Mouse (Mus musculus) lung, adult 10 weeks (tissue): Measurements from ENCODE around the gene Zdhhc1. TPM values are rescaled to one million over a fixed set of nuclear protein-coding genes. Genes with fewer than 3 reads are reported as not detected.

Experiments
- polyA plus RNA-seq: library from polyadenylated mRNA; stranded (reverse); fragments of 350-450 nt; fragmentation: Illumina TruSeq; extraction: RNeasy Lipid Tissue Mini Kit (QIAGEN cat#74804); gene quantifications from one replicate; pipeline ENCODE4 v1.2.3, GENCODE M21; 2014; ENCODE audit warnings: low read depth, low replicate concordance; ENCODE audit not compliant: insufficient read depth

The Zdhhc1 gene
- polyA plus RNA-seq: 33.8 TPM

DNA sequence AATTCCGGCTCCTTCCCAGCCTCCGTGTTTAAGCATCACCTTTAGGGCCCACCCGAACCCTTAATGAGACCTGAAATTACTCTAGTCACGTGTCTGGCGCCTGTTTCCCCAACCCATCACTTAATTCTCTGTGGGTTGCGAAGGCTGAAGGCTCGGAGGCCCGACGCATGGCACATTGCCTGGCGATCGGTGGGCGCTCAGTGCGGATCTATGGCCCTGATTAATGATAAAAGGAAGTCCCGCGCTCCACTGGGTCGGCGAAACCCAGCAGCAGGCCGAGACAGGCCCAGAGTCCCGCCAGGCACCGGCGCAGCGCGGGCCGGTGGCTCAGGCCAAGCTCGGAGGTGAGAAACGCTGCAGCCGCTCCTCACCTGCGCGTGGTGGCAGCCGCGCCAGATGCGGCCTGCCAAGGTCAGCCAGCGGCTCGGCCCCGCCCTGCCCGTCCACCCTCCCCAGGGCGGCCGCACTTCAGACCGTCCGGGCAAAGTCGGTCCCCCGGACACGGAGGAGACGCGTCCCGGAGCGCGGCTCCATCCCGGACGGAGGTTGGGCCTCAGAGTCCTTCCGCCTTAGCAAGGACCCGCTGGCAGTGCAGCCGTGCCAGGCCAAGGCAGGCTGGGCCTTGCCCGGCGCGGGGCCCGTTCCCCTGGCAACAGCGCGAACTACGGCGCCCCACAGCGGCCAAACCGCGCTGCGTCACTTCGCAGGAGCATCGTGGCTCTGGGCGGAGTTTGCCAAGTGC, at the start of gene Zdhhc1:
TSS of gene Zdhhc1 (minus strand) at position 464 of the 742 bp plus-strand sequence.

DNA sequence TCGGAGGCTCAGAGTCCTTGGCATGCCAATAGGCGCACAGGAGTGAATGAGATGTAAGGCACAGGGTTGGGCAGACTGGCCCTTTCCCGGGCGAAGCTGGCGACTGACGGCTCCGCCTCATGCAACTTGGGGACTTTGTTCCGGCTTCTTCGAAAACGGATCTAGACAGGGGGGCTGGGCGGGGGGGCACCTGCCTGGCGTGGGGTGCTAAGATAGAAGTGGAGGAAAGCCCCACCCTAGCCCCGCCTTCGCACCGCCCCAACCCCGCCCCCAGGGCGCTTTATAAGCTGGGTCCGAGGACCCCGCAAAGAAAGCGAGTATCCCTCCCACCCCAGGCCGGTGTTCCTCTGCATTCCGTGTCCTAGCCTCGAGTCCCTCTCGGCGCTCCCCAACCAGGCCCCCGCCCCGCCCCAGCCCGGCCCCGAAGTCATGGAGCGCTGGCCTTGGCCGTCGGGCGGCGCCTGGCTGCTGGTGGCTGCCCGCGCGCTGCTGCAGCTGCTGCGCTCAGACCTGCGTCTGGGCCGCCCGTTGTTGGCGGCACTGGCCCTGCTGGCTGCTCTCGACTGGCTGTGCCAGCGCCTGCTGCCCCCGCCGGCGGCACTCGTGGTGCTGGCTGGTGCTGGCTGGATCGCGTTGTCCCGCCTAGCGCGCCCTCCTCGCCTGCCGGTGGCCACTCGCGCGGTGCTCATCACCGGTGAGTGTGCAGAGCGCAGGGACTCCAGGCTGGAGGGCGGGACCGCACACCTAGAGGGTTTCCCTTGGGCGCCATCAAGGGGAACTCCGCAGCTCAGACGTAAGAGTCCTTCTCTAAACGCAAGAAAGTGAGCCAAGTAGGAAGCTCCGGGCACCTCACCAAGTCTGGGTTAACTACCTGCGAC, 22.0 kb upstream of the Zdhhc1 start, which contains the start of gene Hsd11b2:
TSS of gene Hsd11b2 (plus strand) at position 320 of the 878 bp plus-strand sequence.

DNA sequence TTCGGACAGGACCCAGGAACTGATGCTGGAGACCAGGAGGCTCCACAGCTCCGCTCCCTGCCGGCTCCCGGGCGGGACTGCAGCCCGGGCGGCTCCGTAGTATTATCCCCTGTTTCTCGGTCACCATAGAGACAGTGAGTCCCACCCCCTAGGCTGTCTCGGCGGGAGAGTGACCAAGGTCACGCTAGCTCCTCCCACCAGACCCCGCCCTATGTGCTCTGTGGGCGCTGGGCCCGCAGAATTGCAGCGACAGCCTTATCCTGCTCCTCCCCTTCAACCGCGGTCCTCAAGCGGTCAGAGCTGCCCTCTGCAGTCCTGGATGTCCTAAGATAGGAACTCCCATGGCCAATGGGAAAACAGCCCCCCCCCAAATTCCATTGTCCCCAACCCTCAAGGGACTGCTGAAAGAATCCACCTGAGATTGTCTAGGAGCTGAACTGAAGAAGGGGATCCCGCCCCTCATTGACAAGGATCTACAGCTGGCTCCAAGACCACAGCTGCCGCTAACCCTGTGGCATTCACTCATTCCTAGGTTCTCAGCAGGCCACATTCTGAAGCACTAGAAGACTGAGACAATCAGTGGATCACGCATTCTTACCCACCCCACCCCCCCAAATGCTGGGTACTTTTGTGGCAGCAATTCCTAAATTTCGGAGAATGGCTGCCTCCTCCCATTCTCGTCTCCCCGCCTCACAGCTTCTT, 25.2 kb downstream of the Zdhhc1 start, which contains the start of gene Tppp3:
TSS of gene Tppp3 (minus strand) at position 213 of the 702 bp plus-strand sequence.

Other genes with a start within 250 kb of the Zdhhc1 start
- 8.7 TPM for gene B3gnt9, start 241.7 kb downstream of the Zdhhc1 start, polyA plus RNA-seq
- 16.5 TPM for gene Tradd, start 232.3 kb downstream of the Zdhhc1 start, polyA plus RNA-seq
- gene Fbxl8, start 232.3 kb downstream of the Zdhhc1 start, polyA plus RNA-seq: 4.6 TPM
- gene Hsf4, start 227.1 kb downstream of the Zdhhc1 start, polyA plus RNA-seq: 7.8 TPM
- 8.8 TPM for gene Nol3, start 220.8 kb downstream of the Zdhhc1 start, polyA plus RNA-seq
- 1.3 TPM for gene 4931428F04Rik, start 207.0 kb downstream of the Zdhhc1 start, polyA plus RNA-seq
- gene Exoc3l, start 200.8 kb downstream of the Zdhhc1 start, polyA plus RNA-seq: 11.1 TPM
- 36.6 TPM for gene E2f4, start 199.2 kb downstream of the Zdhhc1 start, polyA plus RNA-seq
- 14.7 TPM for gene Elmo3, start 191.3 kb downstream of the Zdhhc1 start, polyA plus RNA-seq
- 1.3 TPM for gene Lrrc29, start 170.6 kb downstream of the Zdhhc1 start, polyA plus RNA-seq
- 113 TPM for gene Tmem208, start 170.5 kb downstream of the Zdhhc1 start, polyA plus RNA-seq
- 28.9 TPM for gene Fhod1, start 148.9 kb downstream of the Zdhhc1 start, polyA plus RNA-seq
- gene Slc9a5, start 148.1 kb downstream of the Zdhhc1 start, polyA plus RNA-seq: 1.9 TPM
- gene Plekhg4, start 123.6 kb downstream of the Zdhhc1 start, polyA plus RNA-seq: 0.29 TPM
- gene Kctd19, start 83.4 kb downstream of the Zdhhc1 start, polyA plus RNA-seq: 0.21 TPM
- gene Lrrc36, start 83.3 kb downstream of the Zdhhc1 start, polyA plus RNA-seq: 6.2 TPM
- gene Tppp3, start 25.4 kb downstream of the Zdhhc1 start, polyA plus RNA-seq: 588 TPM
- gene Hsd11b2, start 21.9 kb upstream of the Zdhhc1 start, polyA plus RNA-seq: 0.74 TPM
- 95.5 TPM for gene Atp6v0d1, start 69.1 kb upstream of the Zdhhc1 start, polyA plus RNA-seq
- 24.7 TPM for gene Ripor1, start 108.4 kb upstream of the Zdhhc1 start, polyA plus RNA-seq
- gene Ctcf, start 139.7 kb upstream of the Zdhhc1 start, polyA plus RNA-seq: 25.0 TPM
- gene Agrp, start 140.5 kb upstream of the Zdhhc1 start, polyA plus RNA-seq: 4.4 TPM
- gene Carmil2, start 189.4 kb upstream of the Zdhhc1 start, polyA plus RNA-seq: 2.7 TPM
- 22.3 TPM for gene Acd, start 204.2 kb upstream of the Zdhhc1 start, polyA plus RNA-seq
- gene Pard6a, start 204.2 kb upstream of the Zdhhc1 start, polyA plus RNA-seq: 12.1 TPM
- gene 4933405L10Rik, start 210.8 kb upstream of the Zdhhc1 start, polyA plus RNA-seq: not detected
- 4.8 TPM for gene Enkd1, start 211.3 kb upstream of the Zdhhc1 start, polyA plus RNA-seq